Mouse (Mus musculus) heart, postnatal 36 days (tissue): ENCODE results near the gene Muc13. TPM values are rescaled to one million over a fixed set of nuclear protein-coding genes. Genes with fewer than 3 reads are reported as not detected.

Experiments used
- DNase-seq, 2 experiments: peaks; one replicate each; pipeline ENCODE4 v3.0.0; 2021 to 2022
- intact Hi-C: fragments of 180-260 bp; cut with DNase I; formaldehyde crosslinking; loops from one replicate; pipeline ENCODE4 v1.15.1; 2025
- total RNA-seq, 2 experiments: library from RNA; stranded (reverse); gene quantifications; 2 replicates each; pipeline ENCODE4 v1.2.3; 2021

The Muc13 gene
- total RNA-seq, 2 experiments from 2014 or later: 0.08 TPM; not detected in 1

DNA sequence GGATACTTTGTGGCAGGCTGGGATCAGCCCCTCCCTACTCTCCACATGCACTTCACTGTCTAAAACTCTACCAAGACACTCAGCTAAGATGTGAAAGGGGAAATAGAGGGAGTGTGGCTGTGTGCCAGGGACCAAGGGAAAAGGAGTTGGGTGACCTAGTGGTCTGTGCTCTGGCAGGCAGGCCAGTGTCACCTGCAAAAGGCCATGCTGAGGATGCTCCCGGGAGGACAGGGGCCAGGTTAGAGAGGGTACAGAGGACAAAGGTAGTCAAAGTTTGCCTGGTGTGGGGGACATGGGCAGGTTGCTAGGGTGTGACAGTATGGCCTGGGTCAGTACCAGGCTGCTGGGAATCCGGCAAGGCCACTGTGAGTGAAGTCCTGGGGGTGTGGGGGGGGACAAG lies 64.9 kb downstream of the Muc13 start:
- intact Hi-C loops: no loop called here
- no peak for DNase-seq

DNA sequence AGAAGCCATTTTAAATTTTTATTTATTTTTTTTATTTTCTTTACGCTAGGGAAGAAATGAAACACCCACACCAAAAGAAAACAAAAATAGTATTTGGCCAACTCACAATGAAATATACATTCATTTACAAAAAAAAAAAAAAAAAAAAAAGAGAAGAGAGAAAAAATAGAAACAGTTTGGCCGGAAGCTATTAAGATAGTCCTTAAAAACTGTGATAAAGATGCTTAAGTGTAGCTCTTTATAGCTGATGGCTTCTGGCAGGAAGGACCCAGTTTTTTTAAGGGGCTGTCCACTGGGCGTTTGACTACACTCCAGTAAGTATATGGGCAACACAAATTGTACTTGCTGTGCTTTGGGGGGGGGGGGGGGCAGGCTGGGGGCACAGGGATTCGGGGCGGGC lies 65.5 kb downstream of the Muc13 start:
- intact Hi-C loops: no loop called here
- DNase-seq: no peak

DNA sequence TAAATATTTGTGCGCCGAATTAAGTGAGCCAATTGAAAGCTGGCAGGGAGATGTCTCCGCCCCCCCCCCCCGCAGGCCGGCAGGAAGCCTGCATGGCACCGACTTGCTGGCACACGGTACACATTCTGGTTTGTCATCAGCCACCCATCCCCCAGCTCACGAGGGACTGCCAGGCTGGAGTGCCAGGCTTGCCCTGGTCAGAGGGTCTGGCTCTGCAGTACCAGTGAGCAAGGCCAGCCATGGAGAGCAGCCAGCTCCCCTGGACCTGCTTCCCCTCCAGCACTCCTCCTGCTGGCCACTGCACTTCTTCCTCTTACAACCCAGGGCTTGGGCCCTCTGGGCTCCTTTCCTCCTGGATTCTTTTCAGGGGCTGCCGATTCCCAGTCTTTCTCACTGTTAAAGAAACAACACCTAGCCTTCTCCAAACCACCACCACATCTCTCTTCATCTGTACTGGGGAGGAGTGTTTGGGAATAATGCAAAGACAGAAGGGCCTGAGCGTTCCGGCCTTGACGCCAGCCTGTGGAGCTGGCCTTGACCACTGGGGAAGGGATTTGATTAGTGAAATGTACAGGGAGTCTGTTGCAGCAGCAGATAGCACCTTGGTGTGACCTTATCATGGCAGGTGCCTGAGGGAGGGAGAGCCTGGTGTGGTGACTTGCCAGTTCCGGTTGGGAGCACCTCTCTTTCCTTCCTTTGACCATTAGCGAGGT lies 66.3 kb downstream of the Muc13 start:
- peak; percentile 77 to 79 for DNase-seq
- intact Hi-C loops: loop anchor here (2.0 kb wide), 1 partner anchor 29 kb away; no protein-coding TSS in a partner anchor

DNA sequence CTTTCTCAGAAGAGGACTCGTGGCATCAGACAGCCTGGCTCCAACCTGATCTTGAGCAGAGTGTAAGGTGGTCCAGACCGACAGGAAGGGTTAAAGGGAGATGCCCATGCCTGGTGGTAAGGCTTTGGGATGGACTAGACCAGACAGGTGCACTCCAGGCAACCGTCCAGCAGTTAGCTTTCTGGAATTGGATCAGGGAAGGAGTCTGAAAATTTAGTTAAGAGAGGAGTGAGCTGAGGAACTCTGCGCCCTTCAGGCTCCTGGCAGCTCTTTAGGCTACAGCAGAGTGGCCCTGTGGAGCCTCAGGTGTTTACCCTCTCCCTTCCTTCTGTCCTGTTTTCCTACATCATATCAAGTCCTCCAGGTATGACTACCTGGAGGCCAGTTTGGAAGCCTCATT lies 68.6 kb downstream of the Muc13 start:
- intact Hi-C loops: no loop called here
- DNase-seq: no peak

DNA sequence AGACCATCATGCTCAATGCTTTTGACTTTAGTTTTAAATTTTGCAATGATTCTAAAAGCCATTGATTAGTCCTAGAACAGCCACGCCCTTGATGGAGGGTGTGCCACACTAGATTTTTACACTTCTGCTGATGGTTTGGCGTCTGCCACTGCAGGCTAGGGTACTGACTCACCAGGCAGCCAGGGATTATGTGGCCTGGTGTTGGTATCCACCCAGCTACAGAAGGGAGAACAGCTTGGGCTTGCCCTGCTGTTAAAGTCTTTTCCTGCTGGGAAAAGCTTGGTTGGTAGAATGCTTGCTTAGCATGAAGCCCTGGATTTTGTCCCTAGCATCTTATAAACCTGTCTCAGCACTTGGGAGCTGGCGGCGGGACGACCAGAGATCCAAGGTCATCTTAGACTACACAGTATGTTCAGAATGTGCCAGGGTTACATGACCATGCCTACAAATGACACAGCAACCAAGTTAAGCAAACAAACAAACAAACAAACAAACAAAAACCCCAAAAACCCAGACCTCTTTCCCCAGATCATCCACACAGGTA lies 69.4 kb downstream of the Muc13 start:
- no peak for DNase-seq
- intact Hi-C loops: no loop called here

Other genes with a start within 250 kb of the Muc13 start
- 100 to 1,000 TPM; 136 to 157 TPM for gene Heg1, start 109.7 kb upstream of the Muc13 start, total RNA-seq
- gene Itgb5, start 35.6 kb downstream of the Muc13 start, total RNA-seq: 10 to 100 TPM; 87.2 to 94.3 TPM
- 1 to 10 TPM; 7.9 to 8.6 TPM for gene Umps, start 173.0 kb downstream of the Muc13 start, total RNA-seq